Mouse (Mus musculus): ENCODE measurements around the gene Tpx2. TPM values are rescaled to one million over a fixed set of nuclear protein-coding genes. Genes with fewer than 3 reads are reported as not detected.

Gene Tpx2
- polyA plus RNA-seq (2015; fragmentation: Illumina TruSeq; extraction: RNeasy Lipid Tissue Mini Kit (QIAGEN cat#74804); ENCODE audit: insufficient read depth, low replicate concordance) = 17.3 TPM

DNA sequence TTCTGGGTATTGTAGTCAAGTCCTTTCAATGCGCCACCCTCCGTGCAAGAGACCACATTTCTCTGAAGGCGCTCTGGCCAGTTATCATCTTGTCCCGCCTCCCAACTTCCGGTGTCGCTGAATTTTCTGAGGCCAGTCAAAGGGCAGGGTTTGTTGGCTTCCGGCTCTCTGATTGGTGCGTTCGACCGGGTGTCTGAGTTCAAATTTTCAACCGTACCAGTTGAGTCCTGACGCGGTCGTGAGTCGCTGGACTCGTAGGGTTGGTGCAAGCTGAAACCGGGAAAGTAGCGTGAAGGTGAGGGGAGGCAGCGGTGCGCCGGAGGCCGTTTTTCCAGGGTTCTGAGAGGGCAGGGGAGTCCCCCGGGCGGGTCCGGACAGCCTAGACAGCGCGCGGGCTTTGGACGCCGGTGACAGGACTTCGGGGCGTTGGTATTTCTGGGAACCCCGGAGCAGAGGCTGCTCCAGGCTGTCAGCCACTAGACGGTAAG is at the start of gene Tpx2:
Gene Tpx2 (plus strand): TSS at position 150 of the 488 bp plus-strand sequence.

GRCm38 (mm10) chr2:152831019-152831878 is 16.5 kb upstream of the Tpx2 start, which contains the start of gene Bcl2l1:
Gene Bcl2l1, minus strand, starts transcription at chr2:152831728.

DNA sequence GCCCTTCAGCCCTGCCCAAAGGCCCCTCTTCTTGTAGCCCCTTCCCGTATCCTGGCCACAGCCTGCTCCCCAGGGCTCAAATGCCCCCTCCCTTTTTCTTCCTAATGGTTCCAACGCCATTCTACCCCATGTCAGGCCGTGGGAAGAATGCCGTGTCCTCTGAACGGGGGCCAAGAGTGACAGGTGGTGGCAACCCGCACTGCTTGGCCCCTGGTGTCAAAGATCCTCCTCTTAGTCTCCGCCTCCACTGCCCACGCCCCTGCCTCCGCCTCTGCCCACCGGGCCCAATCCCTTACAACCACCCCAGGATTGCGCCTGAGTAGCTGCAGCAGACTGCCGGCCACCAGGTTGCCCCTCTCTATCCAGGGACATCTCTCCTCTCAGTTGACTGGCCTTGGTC is 63.3 kb downstream of the Tpx2 start, which contains the start of gene Mylk2:
Gene Mylk2 (plus strand): TSS at position 322 of the 400 bp plus-strand sequence.

DNA sequence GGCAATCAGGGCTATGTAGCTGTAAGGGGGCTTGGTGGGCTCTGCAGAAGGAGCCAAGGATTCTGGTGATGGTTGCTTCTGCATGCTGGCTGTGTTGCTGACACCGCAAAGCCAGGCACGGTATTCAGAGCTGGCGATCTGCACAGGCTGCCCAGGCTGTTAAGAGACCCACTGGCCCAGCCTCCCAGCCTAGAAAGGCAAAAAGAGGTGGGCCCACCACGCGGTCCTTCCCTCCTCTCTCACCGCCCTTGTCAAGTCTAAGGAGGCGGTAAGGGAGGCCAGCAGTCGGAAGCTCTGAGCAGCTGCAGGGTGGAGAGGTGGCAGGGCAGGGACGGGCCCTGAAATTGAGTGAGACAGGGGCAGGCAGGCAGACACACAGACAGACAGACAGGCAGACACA is 85.3 kb downstream of the Tpx2 start, which contains the start of gene Foxs1:
Gene Foxs1 (minus strand): TSS at position 161 of the 400 bp plus-strand sequence.

Other genes with a start within 250 kb of the Tpx2 start
- not detected for gene Defb45, start 248.6 kb upstream of the Tpx2 start, polyA plus RNA-seq (2015; fragmentation: Illumina TruSeq; extraction: RNeasy Lipid Tissue Mini Kit (QIAGEN cat#74804); ENCODE audit: insufficient read depth, low replicate concordance)
- not detected for gene Defb36, start 243.6 kb upstream of the Tpx2 start, polyA plus RNA-seq (2015; fragmentation: Illumina TruSeq; extraction: RNeasy Lipid Tissue Mini Kit (QIAGEN cat#74804); ENCODE audit: insufficient read depth, low replicate concordance)
- gene Defb25, start 224.9 kb upstream of the Tpx2 start, polyA plus RNA-seq (2015; fragmentation: Illumina TruSeq; extraction: RNeasy Lipid Tissue Mini Kit (QIAGEN cat#74804); ENCODE audit: insufficient read depth, low replicate concordance) = not detected
- gene Rem1, start 221.0 kb upstream of the Tpx2 start, polyA plus RNA-seq (2015; fragmentation: Illumina TruSeq; extraction: RNeasy Lipid Tissue Mini Kit (QIAGEN cat#74804); ENCODE audit: insufficient read depth, low replicate concordance) = 3.6 TPM
- gene H13, start 178.5 kb upstream of the Tpx2 start, polyA plus RNA-seq (2015; fragmentation: Illumina TruSeq; extraction: RNeasy Lipid Tissue Mini Kit (QIAGEN cat#74804); ENCODE audit: insufficient read depth, low replicate concordance) = 77.9 TPM
- 8.0 TPM for gene Mcts2, start 160.9 kb upstream of the Tpx2 start, polyA plus RNA-seq (2015; fragmentation: Illumina TruSeq; extraction: RNeasy Lipid Tissue Mini Kit (QIAGEN cat#74804); ENCODE audit: insufficient read depth, low replicate concordance)
- 10.5 TPM for gene Id1, start 111.7 kb upstream of the Tpx2 start, polyA plus RNA-seq (2015; fragmentation: Illumina TruSeq; extraction: RNeasy Lipid Tissue Mini Kit (QIAGEN cat#74804); ENCODE audit: insufficient read depth, low replicate concordance)
- 0.76 TPM for gene Cox4i2, start 93.8 kb upstream of the Tpx2 start, polyA plus RNA-seq (2015; fragmentation: Illumina TruSeq; extraction: RNeasy Lipid Tissue Mini Kit (QIAGEN cat#74804); ENCODE audit: insufficient read depth, low replicate concordance)
- gene Bcl2l1, start 16.2 kb upstream of the Tpx2 start, polyA plus RNA-seq (2015; fragmentation: Illumina TruSeq; extraction: RNeasy Lipid Tissue Mini Kit (QIAGEN cat#74804); ENCODE audit: insufficient read depth, low replicate concordance) = 34.2 TPM
- 0.29 TPM for gene Mylk2, start 63.4 kb downstream of the Tpx2 start, polyA plus RNA-seq (2015; fragmentation: Illumina TruSeq; extraction: RNeasy Lipid Tissue Mini Kit (QIAGEN cat#74804); ENCODE audit: insufficient read depth, low replicate concordance)
- gene Foxs1, start 85.2 kb downstream of the Tpx2 start, polyA plus RNA-seq (2015; fragmentation: Illumina TruSeq; extraction: RNeasy Lipid Tissue Mini Kit (QIAGEN cat#74804); ENCODE audit: insufficient read depth, low replicate concordance) = 2.9 TPM
- gene Dusp15, start 103.7 kb downstream of the Tpx2 start, polyA plus RNA-seq (2015; fragmentation: Illumina TruSeq; extraction: RNeasy Lipid Tissue Mini Kit (QIAGEN cat#74804); ENCODE audit: insufficient read depth, low replicate concordance) = 0.14 TPM
- 0.14 TPM for gene Ttll9, start 114.5 kb downstream of the Tpx2 start, polyA plus RNA-seq (2015; fragmentation: Illumina TruSeq; extraction: RNeasy Lipid Tissue Mini Kit (QIAGEN cat#74804); ENCODE audit: insufficient read depth, low replicate concordance)
- gene Pdrg1, start 167.5 kb downstream of the Tpx2 start, polyA plus RNA-seq (2015; fragmentation: Illumina TruSeq; extraction: RNeasy Lipid Tissue Mini Kit (QIAGEN cat#74804); ENCODE audit: insufficient read depth, low replicate concordance) = 135 TPM
- not detected for gene Xkr7, start 183.9 kb downstream of the Tpx2 start, polyA plus RNA-seq (2015; fragmentation: Illumina TruSeq; extraction: RNeasy Lipid Tissue Mini Kit (QIAGEN cat#74804); ENCODE audit: insufficient read depth, low replicate concordance)
- gene Ccm2l, start 218.0 kb downstream of the Tpx2 start, polyA plus RNA-seq (2015; fragmentation: Illumina TruSeq; extraction: RNeasy Lipid Tissue Mini Kit (QIAGEN cat#74804); ENCODE audit: insufficient read depth, low replicate concordance) = 5.1 TPM

Data from spleen, adult 10 weeks (tissue).